Mouse (Mus musculus) embryo, embryonic 10.5 days (tissue): ENCODE data around the gene Gm21833.
"Not testable (repeated sequence)": the region's sequence is repeated elsewhere in the genome, so short reads cannot be mapped to it uniquely, and the experiment has no call there.

Source experiments
- DNase-seq: peaks from one replicate; pipeline ENCODE4 v3.0.0-alpha.2; 2015; ENCODE audit warnings: low spot score

Gm21833 gene

DNA sequence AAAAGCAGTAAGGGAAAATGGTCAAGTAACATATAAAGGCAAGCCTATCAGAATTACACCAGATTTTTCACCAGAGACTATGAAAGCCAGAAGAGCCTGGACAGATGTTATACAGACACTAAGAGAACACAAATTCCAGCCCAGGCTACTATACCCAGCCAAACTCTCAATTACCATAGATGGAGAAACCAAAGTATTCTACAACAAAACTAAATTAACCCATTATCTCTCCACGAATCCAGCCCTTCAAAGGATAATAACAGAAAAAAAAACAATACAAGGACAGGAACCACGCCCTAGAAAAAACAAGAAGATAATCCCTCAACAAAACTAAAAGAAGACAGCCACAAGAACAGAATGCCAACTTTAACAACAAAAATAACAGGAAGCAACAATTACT lies at the start of gene Gm21833:
Gene Gm21833 (plus strand): TSS at position 301 of the 400 bp plus-strand sequence.
- DNase-seq: not testable (repeated sequence)

DNA sequence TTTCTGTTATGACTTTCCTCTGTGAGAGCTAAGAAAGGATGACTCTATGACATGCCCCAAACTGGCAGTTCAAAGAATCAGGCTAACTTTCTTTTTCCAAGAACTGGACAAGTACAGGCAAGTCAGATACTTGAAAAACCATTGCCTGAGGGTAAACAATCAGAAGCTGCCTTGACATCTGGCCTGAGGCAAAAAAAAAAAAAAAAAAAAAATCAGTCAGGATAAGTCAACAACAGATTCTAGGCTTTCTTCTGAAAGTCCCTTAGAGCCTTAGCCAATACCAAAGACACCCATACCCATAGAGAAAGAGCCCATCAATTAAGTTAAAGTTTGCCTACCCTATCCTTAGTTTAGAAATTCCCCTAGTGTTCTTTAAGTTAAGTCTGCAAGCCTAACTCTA lies 38.7 kb upstream of the Gm21833 start:
- DNase-seq: no peak

DNA sequence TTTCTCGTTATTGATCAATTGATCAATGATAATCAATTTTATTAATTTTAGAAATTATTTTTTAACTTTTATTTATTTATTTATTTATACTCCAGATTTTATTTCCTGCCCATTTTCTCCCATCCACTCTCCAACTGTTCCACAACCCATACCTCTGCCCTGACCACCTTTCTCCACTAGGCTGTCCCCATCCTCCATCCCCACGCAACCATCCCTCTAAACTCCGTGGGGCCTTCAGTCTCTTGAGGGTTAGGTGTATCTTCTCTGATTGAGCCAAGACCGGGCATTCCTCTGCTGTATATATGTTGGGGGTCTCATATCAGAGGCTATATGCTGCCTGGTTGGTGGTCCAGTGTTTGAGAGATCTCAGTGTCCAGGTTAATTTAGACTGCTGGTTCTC lies 31.7 kb upstream of the Gm21833 start:
- DNase-seq: no peak

DNA sequence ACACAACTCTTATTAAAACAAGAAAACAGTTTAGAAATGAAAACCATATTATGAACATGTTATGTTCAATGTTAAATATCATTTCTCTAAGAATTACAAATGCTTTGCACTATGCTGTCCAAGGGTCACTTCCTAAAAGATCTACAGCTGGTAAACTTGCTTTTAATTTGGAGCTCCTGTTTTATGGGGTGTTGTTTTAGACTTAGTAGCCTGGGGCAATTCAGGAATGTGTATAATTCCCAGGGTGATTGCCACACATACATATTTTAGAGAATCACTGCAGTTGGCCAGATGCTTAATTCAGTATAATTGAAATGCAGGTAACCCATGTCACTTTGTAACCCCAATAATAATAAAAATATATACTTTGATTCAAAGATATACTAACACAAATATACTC lies 12.9 kb upstream of the Gm21833 start:
- DNase-seq: peak; percentile 6

DNA sequence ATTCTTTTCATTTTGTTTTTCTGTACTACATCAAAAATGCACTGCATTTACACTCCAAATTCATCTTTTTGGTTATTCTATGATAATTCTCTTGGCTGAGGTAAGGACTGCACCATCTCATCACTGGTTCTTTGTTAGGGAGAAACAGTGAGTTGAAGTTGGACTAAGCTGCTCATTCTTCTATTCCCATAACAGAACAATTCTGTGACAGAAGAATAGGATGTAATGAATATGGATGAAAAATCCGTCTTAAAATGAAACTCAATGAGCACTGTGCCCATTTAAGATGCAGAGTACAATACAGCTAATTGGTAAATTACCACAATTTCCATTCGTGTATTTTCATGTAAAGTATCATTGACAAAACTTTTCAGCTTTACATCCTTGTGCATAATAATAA lies 11.6 kb upstream of the Gm21833 start:
- DNase-seq: no peak

DNA sequence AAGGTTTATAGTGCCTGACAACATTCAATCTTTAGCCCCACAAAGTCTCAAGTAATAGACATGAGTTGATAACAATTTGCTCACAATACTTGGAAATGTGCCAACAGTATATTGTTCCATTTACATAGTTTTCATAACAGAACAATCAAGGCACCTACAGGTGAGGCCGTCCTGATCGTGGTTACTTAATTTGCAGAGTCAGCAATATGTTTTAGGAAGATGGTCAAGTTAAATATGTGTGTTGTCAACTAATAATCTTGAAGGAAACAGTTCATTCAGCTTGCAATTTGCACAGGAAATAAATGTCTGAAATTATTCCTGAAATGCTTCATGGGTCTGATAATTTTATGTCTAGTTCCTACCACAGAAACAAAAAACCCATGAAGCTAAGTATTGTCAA lies 27.6 kb downstream of the Gm21833 start:
- no peak for DNase-seq

DNA sequence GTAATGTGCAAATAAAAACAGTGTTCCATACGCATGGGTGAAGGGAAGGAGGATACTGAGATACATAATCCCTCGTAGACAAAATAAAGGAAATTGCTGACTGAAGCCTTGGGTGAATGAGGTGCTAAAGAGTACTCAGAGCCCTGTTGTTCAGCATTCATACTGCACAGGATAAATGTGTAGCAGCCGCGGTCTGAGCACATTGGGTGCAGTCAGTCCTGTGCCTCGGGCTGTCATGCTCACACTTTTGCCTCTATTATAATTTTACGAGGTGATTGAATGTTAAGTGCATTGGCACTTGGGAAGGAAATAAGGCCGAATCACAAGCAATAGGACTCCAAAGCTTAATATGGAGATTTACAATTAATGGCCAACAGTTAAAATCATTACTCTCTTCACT lies 36.4 kb downstream of the Gm21833 start:
- DNase-seq: no peak
